Comparison of ENCODE assay signal across 8 mouse cellular contexts in the genomic region with DNA sequence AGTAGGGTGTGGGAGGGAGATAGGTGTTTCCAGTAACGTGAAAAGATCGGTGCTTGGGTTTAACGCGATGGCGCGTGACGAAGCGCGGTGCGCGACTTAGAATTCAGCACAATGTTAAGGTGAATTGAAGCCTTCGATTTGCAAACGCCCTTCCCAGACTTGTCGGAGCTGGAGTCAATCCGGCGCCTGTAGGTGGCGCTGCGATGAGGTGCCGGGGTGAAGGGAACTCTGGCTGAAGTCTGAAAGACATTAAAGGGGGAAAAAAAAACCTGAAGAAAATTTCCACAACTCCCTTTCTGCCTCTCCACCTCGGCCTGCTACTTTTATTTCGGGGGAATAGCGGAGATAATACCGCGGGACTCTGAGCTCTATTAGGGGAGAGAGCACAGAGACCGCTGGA. TPM values are rescaled to one million over a fixed set of nuclear protein-coding genes. Genes with fewer than 3 reads are reported as not detected.
DNase-seq lines count a peak whose midpoint lies in the region; ATAC-seq lines count a peak whose summit lies in the region.
"Had no signal": no experiment of that assay in that cellular context is flagged by ENCODE, and none has a peak within 500 bp of the region (broad histone marks: within the 10 kb centered on the region; RNA-seq: fewer than 3 reads in every experiment).

No protein-coding gene starts in this region.

- H3K4me2 ChIP-seq in neural tube, embryonic 12.5 days (replicated peaks) = peak overlapping the region; percentile 24; the same call in 1 of the 2 replicates
- H3K4me2 ChIP-seq: midbrain, embryonic 12.5 days had no signal

- no peak overlapping the region for H3K9ac ChIP-seq in neural tube, embryonic 12.5 days
- H3K9ac ChIP-seq: midbrain, embryonic 12.5 days had no signal

- DNase-seq in left cerebral cortex, postnatal 4 days = peak; percentile 56
- no peak for DNase-seq in left cerebral cortex, postnatal 10 days (ENCODE audit: extremely low spot score in 1 of 2, low spot score in 2 of 2)
- DNase-seq in embryo, embryonic 11 days = peak; percentile 90
- DNase-seq in heart, postnatal 14 days = peak; percentile 26 to 41

- no peaks in the 10 kb centered on the region for H3K9me3 ChIP-seq in neural tube, embryonic 12.5 days
- H3K9me3 ChIP-seq: midbrain, embryonic 12.5 days had no signal

- H3K36me3 ChIP-seq in neural tube, embryonic 12.5 days = no peaks in the 10 kb centered on the region
- H3K36me3 ChIP-seq: midbrain, embryonic 12.5 days had no signal

- no peak overlapping the region for H3K4me3 ChIP-seq in neural tube, embryonic 12.5 days
- H3K4me3 ChIP-seq: midbrain, embryonic 12.5 days had no signal

- H3K27ac ChIP-seq in neural tube, embryonic 12.5 days = no peak overlapping the region
- H3K27ac ChIP-seq: midbrain, embryonic 12.5 days had no signal

- intact Hi-C loops in left cerebral cortex, postnatal 4 days (cut with DNase I) = loop anchor here (5.0 to 10.0 kb wide), 3 partner anchors 167 to 495 kb away; no protein-coding TSS in a partner anchor
- intact Hi-C loops in left cerebral cortex, postnatal 10 days (cut with DNase I) = loop anchor here (5.0 kb wide), 2 partner anchors 77 to 167 kb away; a partner anchor contains a TSS
- intact Hi-C loops in heart, postnatal 14 days (cut with DNase I) = loop anchor here (10.0 kb wide), 1 partner anchor 165 kb away; no protein-coding TSS in a partner anchor

- under 1% methylated on average over 25 of the region's 25 CpGs for WGBS in neural tube, embryonic 12.5 days

- peaks cover 97% of the 10 kb centered on the region for H3K27me3 ChIP-seq in neural tube, embryonic 12.5 days (replicated peaks)

- peaks cover 7% of the 10 kb centered on the region; the same call in 1 of the 2 replicates for H3K4me1 ChIP-seq in neural tube, embryonic 12.5 days

- peak; percentile 18; the same call in 1 of the 2 replicates for ATAC-seq in neural tube, embryonic 12.5 days (ENCODE audit: low FRiP score, low read depth)
- ATAC-seq in monocyte, adult 5-6 weeks (replicated peaks; ENCODE audit: insufficient number of reproducible peaks, low FRiP score, low TSS enrichment, poor library complexity, severe bottlenecking) = no peak
- no peak for ATAC-seq in megakaryocyte, adult 5-6 weeks (ENCODE audit: poor library complexity, severe bottlenecking)

RNA-seq across cellular contexts. Expression of a gene that starts 1.8 kb away (rescaled TPM):
- total RNA-seq in left cerebral cortex, postnatal 4 days (2021) = not detected
- total RNA-seq in left cerebral cortex, postnatal 10 days (2021) = not detected
- total RNA-seq in heart, postnatal 14 days (2021) = under 1 TPM; 0.22 to 0.24 TPM
- 2.9 and 4.8 TPM in 2 replicates for polyA plus RNA-seq in neural tube, embryonic 12.5 days (2016; fragmentation: Nextera tagmentation; extraction: Ambion mirVana)
- total RNA-seq in monocyte, adult 5-6 weeks (2017) = not detected in 3 replicates
- total RNA-seq in megakaryocyte, adult 5-6 weeks (2015) = not detected in 2 replicates
- not detected in 2 replicates for total RNA-seq in megakaryocyte, adult 5-6 weeks (2017)

Comparison
In these comparisons a context has a peak if more than half of its experiments do, and no peak if none do; other contexts are left out.
1. DNase-seq: peak in left cerebral cortex, postnatal 4 days (single experiment), embryo, embryonic 11 days (single experiment) and heart, postnatal 14 days (2 of 2); none in left cerebral cortex, postnatal 10 days (0 of 2).